Mouse (Mus musculus): ENCODE data around the gene Dlgap5.

GRCm38 (mm10) chr14:47464426-47464825, 46.2 kb upstream of the Dlgap5 start:
- TF ChIP-seq CTCF (IDR thresholded peaks at IDR 0.05; ENCODE audit: low read depth), result no peak
- TF ChIP-seq EP300 (IDR thresholded peaks at IDR 0.05; ENCODE audit: low read depth), result no peak
